Mouse (Mus musculus): ENCODE measurements around the gene Rc3h2. TPM values are rescaled to one million over a fixed set of nuclear protein-coding genes. Genes with fewer than 3 reads are reported as not detected.

Gene Rc3h2
- polyA plus RNA-seq (2017; shearing (Covaris generic)) = 10 to 100 TPM; 34.9 to 39.5 TPM

GRCm38 (mm10) chr2:37422306-37423304 lies at the start of gene Rc3h2:
Gene Rc3h2, minus strand, starts transcription at chr2:37422903.

GRCm38 (mm10) chr2:37442611-37443591 lies 20.2 kb upstream of the Rc3h2 start, which contains the start of the genes Zbtb26, Zbtb6 and Rabgap1:
Gene Zbtb26, minus strand, starts transcription at chr2:37443135.
Gene Zbtb6, minus strand, starts transcription at chr2:37443171.
Gene Rabgap1, plus strand, starts transcription at chr2:37443279.

GRCm38 (mm10) chr2:37358633-37359540 lies 63.8 kb downstream of the Rc3h2 start, which contains the start of gene Pdcl:
Gene Pdcl, minus strand, starts transcription at chr2:37359332.

GRCm38 (mm10) chr2:37326215-37326614 lies 96.5 kb downstream of the Rc3h2 start, which contains the start of gene Olfr368:
Gene Olfr368, plus strand, starts transcription at chr2:37326515.

Other genes starting within 250 kb of the Rc3h2 start
- under 1 TPM in 1 of 2 experiments, not detected in 1; 0.04 TPM for gene Olfr365, start 234.7 kb downstream of the Rc3h2 start, polyA plus RNA-seq (2017; shearing (Covaris generic))
- gene Olfr366, start 211.3 kb downstream of the Rc3h2 start, polyA plus RNA-seq (2017; shearing (Covaris generic)) = under 1 TPM in 1 of 2 experiments, not detected in 1; 0.04 TPM
- gene Olfr368, start 96.4 kb downstream of the Rc3h2 start, polyA plus RNA-seq (2017; shearing (Covaris generic)) = not detected
- 10 to 100 TPM; 24.0 to 30.8 TPM for gene Pdcl, start 63.6 kb downstream of the Rc3h2 start, polyA plus RNA-seq (2017; shearing (Covaris generic))
- gene Zbtb26, start 20.2 kb upstream of the Rc3h2 start, polyA plus RNA-seq (2017; shearing (Covaris generic)) = 1 to 10 TPM; 4.2 to 4.3 TPM
- 1 to 10 TPM; 4.8 to 5.0 TPM for gene Zbtb6, start 20.3 kb upstream of the Rc3h2 start, polyA plus RNA-seq (2017; shearing (Covaris generic))
- gene Rabgap1, start 20.4 kb upstream of the Rc3h2 start, polyA plus RNA-seq (2017; shearing (Covaris generic)) = 10 to 100 TPM; 46.3 to 59.1 TPM
- gene Gpr21, start 93.4 kb upstream of the Rc3h2 start, polyA plus RNA-seq (2017; shearing (Covaris generic)) = 1 to 10 TPM in 1 of 2 experiments, under 1 TPM in 1; 0.69 to 2.4 TPM